Mouse (Mus musculus) cerebellum, postnatal 14 days (tissue): ENCODE measurements at regions not wholly inside any gene's neighbourhood (a gene's known extent, or its start where the extent isn't known, plus 50 kb on each side); places are given as distances from the start of the nearest gene placed in this dataset.
A peak's percentile ranks its signal among the peaks of the same experiment; 100 is the strongest.

Experiments used
- DNase-seq, 2 experiments: peaks; one replicate each; pipeline ENCODE4 v3.0.0; 2021; ENCODE audit warnings: mixed read lengths in 2 of 2

GRCm38 (mm10) chr14:16092391-16093132, 156.5 kb upstream of the Ngly1 start:
- DNase-seq: peak; percentile 59 to 82

DNA sequence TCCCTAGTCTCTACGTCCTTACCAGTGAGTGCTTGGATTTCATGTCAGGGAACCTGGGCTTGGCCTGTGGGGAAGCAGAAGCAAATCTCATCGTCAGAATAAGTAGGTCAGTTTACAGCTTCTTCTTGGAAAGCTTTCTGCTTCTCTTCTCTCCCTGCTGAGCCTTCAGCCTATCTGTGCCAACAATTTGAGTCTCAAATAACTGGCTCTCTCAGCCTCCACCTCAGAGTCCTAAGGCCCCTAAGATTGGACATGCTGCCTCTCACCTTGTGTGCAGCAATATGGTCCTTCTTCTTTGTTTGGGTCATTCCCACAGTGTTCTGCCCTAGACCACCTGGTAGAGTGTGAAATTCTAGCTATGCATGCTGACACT, 156.0 kb upstream of the Ngly1 start:
- DNase-seq: peak; percentile 73 to 88

DNA sequence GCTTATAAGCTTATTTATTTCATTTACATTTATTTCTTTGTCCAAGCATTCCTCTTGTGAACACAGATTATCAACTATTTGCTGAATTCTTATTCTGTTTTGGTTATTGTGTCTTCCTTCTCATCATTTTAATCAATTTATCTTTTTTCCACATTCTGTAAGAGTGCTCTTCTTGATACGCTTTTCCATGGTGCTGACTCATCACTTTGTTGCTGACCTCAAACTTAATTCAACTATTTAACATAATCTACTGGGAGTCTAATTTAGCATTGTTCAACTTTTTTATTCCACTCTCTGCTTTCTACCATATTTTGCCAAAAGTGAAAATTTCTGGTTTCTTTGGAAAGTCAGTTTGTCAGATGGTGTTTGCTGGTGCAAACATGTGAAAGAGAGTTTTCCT, 139.7 kb upstream of the Ngly1 start:
- no peak for DNase-seq

DNA sequence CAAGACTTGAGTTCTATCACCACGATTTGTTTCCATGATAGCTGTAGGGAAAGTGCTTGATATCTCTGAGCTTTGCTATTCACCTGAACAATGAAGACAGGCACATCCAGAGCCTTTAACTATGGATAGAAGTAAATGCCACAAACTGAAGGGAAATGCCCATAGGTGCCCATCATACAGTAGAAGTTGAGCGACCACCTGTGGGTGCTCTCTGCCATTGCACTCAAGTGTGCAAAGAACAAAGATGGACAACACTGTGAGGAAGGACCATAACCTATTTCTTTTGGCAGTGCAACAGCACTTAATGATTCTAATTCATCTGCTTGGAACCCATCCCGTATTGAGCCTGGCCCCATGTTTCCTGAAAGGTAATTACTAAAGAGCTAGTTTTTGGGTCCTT, 116.4 kb upstream of the Ngly1 start:
- no peak for DNase-seq

GRCm38 (mm10) chr14:16133410-16133809, 115.7 kb upstream of the Ngly1 start:
- no peak for DNase-seq

DNA sequence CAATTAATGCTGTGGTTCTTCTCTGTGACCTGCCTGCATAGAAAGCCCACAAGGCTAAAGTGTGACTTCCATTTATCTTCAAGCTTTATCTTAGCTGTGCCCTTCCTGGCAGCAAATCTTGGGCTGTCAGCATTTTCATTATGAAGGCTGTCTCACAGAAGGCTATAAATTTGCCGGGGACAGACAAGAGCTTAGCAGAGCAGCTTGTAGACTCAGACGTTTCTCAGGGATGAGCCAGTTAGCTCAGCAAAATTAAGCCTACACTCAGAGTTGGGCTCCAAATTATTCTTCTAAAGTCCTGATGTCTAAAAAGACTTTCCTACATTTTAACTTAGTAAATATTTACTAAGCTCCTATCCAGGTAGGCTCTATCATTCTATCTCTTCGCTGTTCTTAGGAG, 112.9 kb upstream of the Ngly1 start:
- DNase-seq: no peak

GRCm38 (mm10) chr14:16144299-16144698, 104.8 kb upstream of the Ngly1 start:
- DNase-seq: no peak

GRCm38 (mm10) chr14:16146811-16147210, 102.3 kb upstream of the Ngly1 start:
- DNase-seq: no peak

DNA sequence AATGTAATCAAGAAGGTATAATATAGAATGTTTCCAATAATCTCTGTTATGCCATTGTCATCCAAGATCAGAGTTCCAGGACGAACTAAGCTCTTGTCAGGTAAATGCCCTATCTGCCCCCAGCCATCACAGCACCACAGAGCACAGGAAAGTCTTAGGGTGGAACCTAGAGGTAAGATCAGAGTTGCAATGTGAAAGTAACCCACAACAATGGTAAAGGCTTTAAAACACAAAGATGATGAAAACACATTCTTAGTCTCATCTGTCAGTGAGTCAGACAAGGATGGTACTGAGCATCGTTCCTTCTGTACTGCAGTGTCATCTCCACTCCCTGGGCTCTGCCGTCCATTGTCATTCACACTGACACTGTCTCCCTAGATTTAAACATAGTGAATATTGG, 97.3 kb upstream of the Ngly1 start:
- no peak for DNase-seq

DNA sequence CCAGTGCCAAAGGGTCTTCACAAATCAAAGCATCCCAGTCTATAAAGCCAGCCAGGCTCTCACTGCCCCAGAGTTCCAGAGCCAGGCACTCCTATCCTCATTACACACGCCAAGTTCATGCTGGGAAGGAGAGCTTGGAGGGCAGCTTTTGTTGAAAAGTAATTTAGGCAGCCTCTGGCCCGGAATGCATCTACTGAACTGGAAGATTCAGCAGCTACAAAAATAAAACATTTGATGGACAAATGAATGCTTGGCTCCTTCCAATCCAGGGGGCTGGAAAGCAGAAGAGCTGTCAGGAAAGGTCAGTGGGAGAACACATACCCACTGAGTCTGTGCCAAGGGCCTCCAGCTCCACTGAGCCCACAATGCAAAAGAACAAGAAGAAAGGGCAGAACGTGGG, 96.4 kb upstream of the Ngly1 start:
- peak in 1 of 2 experiments; percentile 59 for DNase-seq

- DNase-seq: no peak
These were observed 94.0 kb upstream of the Ngly1 start for GRCm38 (mm10) chr14:16155106-16155505.

GRCm38 (mm10) chr14:16170226-16170625, 78.9 kb upstream of the Ngly1 start:
- no peak for DNase-seq

DNA sequence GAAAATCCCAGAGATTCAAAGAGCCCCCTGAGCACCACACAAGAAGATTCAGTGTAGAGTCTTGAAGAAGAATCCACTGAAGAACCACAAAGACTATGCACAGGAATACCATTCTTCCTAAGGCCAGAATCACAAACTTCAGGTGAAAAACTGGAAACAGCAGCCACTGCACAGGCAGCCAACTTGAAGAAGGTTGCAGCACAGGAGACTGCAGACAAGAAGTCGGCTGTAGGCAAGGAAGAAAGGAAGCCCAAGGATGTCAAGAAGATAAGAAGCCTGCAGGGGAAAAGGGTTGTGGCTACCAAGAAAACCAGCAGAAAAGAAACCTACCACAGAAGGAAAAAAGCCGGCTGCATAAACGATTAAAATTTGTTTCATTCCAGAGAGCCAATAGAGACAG, 76.8 kb upstream of the Ngly1 start:
- no peak for DNase-seq

DNA sequence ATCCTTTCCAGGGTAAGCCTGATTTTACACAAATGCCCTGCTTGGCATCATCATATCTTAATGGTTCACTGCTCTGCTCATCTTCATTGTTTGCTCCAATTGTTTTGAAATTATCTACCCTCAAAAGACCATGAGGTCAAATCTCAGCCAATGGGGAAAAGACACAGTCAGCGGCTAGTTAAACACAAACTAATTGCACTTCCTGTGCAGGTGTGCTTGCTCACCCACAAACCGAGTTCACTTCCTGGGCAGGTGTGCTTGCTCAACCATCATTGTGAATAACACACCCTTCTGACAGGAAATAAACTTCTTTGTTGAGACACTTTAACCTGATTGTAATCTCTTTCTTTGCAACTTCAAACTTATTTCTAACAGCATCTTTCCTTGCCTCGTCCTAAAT, 75.8 kb upstream of the Ngly1 start:
- DNase-seq: no peak

DNA sequence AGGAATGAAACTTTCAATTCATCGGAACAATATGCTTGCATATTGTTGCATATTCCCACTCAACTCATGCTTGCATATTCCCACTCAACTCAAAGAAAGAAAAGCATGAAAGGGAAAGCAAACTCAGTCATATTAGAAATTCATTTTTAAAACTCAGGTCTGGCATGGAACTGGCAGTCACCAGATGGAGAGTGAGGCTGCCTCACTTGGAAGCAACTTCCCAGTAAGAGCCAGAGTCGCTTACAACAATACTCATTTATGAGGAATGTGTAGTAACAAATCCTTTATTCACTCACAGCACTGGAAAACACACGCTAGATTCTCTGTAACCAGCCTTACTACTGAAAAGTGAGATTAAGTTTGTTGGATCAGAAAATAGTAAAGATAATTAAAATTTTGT, 70.9 kb upstream of the Ngly1 start:
- DNase-seq: peak in 1 of 2 experiments; percentile 45

GRCm38 (mm10) chr14:16181822-16182221, 67.3 kb upstream of the Ngly1 start:
- DNase-seq: peak in 1 of 2 experiments; percentile 22

- DNase-seq: no peak
These were observed 63.8 kb upstream of the Ngly1 start for GRCm38 (mm10) chr14:16185246-16185645.
